Mouse (Mus musculus): Measurements from ENCODE around the gene Haghl. TPM values are rescaled to one million over a fixed set of nuclear protein-coding genes. Genes with fewer than 3 reads are reported as not detected.

Gene Haghl
- total and polyA plus RNA-seq, 2 experiments from 2014 or later: 141 to 154 TPM

GRCm38 (mm10) chr17:25794998-25795397 lies 9.5 kb upstream of the Haghl start:
- no peak for TF ChIP-seq CTCF (IDR thresholded peaks at IDR 0.05; ENCODE audit: low read depth)
- Histone ChIP-seq H3K4me3 (ENCODE audit: low read depth, low read length) (no peak overlapping the region), H3K27ac (ENCODE audit: low read depth, low read length) (peak overlapping the region; percentile 41; the same call in 1 of the 2 replicates), H3K9ac (no peak overlapping the region), H3K27me3 (ENCODE audit: insufficient read depth, low read length) (peaks cover 6% of the 10 kb centered on the region; the same call in 1 of the 2 replicates), H3K4me1 (ENCODE audit: insufficient read depth) (peaks cover 11% of the 10 kb centered on the region), H3K4me2 (ENCODE audit: low read depth) (peak overlapping the region; percentile 64), H3K36me3 (ENCODE audit: insufficient read depth) (no peaks in the 10 kb centered on the region), H3K9me3 (ENCODE audit: low read length) (no peaks in the 10 kb centered on the region)
- WGBS: 53% methylated on average over 17 of the region's 17 CpGs
- DNase-seq: no peak
- no peak for ATAC-seq

DNA sequence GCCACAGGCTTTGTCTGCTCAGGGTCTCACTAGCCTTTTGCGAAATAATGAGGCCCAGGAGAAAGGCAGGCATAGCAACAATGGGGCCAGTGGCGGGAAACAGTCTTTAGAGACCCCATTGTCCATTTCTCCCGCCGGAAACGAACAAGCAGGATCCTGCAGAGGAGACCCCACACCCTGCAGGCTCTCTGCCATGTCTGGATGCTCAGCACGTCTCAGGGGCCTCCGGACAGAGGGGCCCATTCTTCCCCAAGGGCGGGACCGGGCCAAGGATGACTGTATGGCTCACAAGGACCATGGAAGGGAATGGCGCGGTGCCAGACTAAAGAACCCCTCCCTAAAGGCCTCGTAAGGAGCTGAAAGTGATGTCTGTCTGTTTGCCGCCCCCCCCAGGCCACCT lies 8.7 kb upstream of the Haghl start:
- 6% methylated on average over 13 of the region's 13 CpGs for WGBS
- no peaks in the 10 kb centered on the region for H3K9me3 ChIP-seq (ENCODE audit: low read length)
- DNase-seq (no peak), ATAC-seq (no peak)
- H3K36me3 ChIP-seq (ENCODE audit: insufficient read depth): 0 out of 2 replicates have a peak, but pooled peaks cover 6% of the 10 kb centered on the region
- peak overlapping the region; percentile 91 for H3K27ac ChIP-seq (ENCODE audit: low read depth, low read length)
- H3K27me3 ChIP-seq (ENCODE audit: insufficient read depth, low read length): peaks cover 6% of the 10 kb centered on the region; the same call in 1 of the 2 replicates
- 0 out of 2 replicates have a peak overlapping the region, but pooled peaks have one; percentile 13 for H3K4me2 ChIP-seq (ENCODE audit: low read depth)
- H3K9ac ChIP-seq: no peak overlapping the region
- no peak overlapping the region for H3K4me3 ChIP-seq (ENCODE audit: low read depth, low read length)
- H3K4me1 ChIP-seq (ENCODE audit: insufficient read depth): peaks cover 11% of the 10 kb centered on the region
- no peak for TF ChIP-seq CTCF (IDR thresholded peaks at IDR 0.05; ENCODE audit: low read depth)

- WGBS: under 1% methylated on average over 14 of the region's 14 CpGs
- Histone ChIP-seq H3K4me3 (ENCODE audit: low read depth, low read length) (peak within 1 kb of the TSS; percentile 87), H3K36me3 (ENCODE audit: insufficient read depth) (peaks cover 10% of the 10 kb centered on the region), H3K27ac (ENCODE audit: low read depth, low read length) (peak within 1 kb of the TSS; percentile 91), H3K4me2 (ENCODE audit: low read depth) (peak within 1 kb of the TSS; percentile 96), H3K9me3 (ENCODE audit: low read length) (no peaks in the 10 kb centered on the region), H3K27me3 (ENCODE audit: insufficient read depth, low read length) (peaks cover 6% of the 10 kb centered on the region; the same call in 1 of the 2 replicates), H3K9ac (peak within 1 kb of the TSS; percentile 86), H3K4me1 (ENCODE audit: insufficient read depth) (peaks cover 11% of the 10 kb centered on the region)
- ATAC-seq (peak; percentile 53), DNase-seq (peak; percentile 79)
- TF ChIP-seq CTCF (IDR thresholded peaks at IDR 0.05; ENCODE audit: low read depth): no peak
These were observed 7.1 kb upstream of the Haghl start, which contains the start of gene Fam173a for GRCm38 (mm10) chr17:25792615-25793014. TSS of gene Fam173a (minus strand) at chr17:25792901.

DNA sequence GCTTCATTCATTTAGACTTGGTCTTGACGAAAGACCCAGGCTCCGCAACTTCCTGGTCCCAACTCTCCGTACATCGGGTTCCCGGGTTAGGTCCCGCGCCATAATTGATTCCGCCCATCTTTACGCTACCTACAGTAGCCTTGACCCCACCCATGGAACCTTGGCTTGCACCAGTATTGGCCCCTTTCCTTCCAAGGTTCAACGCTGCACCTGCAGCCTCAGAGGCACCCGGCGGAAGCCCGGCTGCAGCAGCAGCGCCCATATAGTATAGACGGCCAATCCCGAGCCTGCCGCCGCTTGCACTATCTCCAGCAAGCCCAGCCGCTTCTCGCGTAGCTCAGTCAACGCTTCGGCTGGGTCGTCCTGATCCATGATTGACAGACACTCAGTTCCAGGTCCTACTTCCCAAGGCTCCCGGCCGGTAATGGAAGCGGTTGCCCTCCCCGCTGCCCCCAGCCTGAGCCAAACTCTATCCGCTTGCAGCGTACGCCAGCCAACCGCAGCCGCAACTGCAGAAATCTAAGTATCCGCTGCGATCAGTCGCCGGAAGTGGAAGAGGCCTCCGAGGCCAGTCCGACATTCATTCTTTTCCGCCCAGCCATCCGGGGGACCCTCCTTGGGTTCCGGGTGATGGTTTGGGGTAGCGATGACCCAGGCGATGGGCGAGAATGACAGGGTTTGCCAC lies 6.5 kb upstream of the Haghl start:
- peak overlapping the region; percentile 96 for H3K4me2 ChIP-seq (ENCODE audit: low read depth)
- H3K27me3 ChIP-seq (ENCODE audit: insufficient read depth, low read length): peaks cover 6% of the 10 kb centered on the region; the same call in 1 of the 2 replicates
- H3K36me3 ChIP-seq (ENCODE audit: insufficient read depth): peaks cover 14% of the 10 kb centered on the region
- under 1% methylated on average over 45 of the region's 45 CpGs for WGBS
- H3K4me1 ChIP-seq (ENCODE audit: insufficient read depth): peaks cover 11% of the 10 kb centered on the region
- H3K27ac ChIP-seq (ENCODE audit: low read depth, low read length): peak overlapping the region; percentile 91
- no peak for TF ChIP-seq CTCF (IDR thresholded peaks at IDR 0.05; ENCODE audit: low read depth)
- peak overlapping the region; percentile 86 for H3K9ac ChIP-seq
- ATAC-seq: peak; percentile 79
- peak; percentile 91 for DNase-seq
- no peaks in the 10 kb centered on the region for H3K9me3 ChIP-seq (ENCODE audit: low read length)
- peak overlapping the region; percentile 87 for H3K4me3 ChIP-seq (ENCODE audit: low read depth, low read length)

DNA sequence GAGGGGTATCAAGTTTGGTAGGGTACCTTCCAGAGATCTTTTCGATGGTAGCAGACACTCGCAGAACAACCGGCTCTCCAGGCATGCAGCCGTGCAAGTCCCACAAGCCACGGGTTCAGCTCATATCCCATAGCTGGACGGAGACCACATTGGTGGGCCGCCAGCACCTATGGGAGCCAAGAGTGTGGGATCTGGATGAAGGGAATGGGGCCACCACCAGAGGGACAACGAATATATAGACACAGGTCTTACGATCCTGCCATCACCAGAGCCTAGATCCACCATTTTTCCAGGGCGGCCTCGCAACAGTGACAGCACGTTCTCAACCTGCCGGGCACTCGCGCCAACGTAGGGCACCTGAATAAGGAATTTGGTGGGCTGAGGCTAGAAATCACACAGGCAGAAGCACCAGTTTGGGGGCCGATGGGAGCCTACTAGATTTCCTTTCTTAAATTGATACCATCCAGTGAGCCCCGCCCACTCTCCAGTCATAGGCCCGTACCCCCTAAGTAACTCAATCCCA lies 5.9 kb upstream of the Haghl start:
- Histone ChIP-seq H3K4me2 (ENCODE audit: low read depth) (peak overlapping the region; percentile 96), H3K27ac (ENCODE audit: low read depth, low read length) (peak overlapping the region; percentile 91), H3K36me3 (ENCODE audit: insufficient read depth) (peaks cover 14% of the 10 kb centered on the region), H3K27me3 (ENCODE audit: insufficient read depth, low read length) (peaks cover 3% of the 10 kb centered on the region; the same call in 1 of the 2 replicates), H3K4me1 (ENCODE audit: insufficient read depth) (peaks cover 11% of the 10 kb centered on the region), H3K4me3 (ENCODE audit: low read depth, low read length) (peak overlapping the region; percentile 87), H3K9ac (peak overlapping the region; percentile 86), H3K9me3 (ENCODE audit: low read length) (no peaks in the 10 kb centered on the region)
- peak; percentile 27 for TF ChIP-seq CTCF (IDR thresholded peaks at IDR 0.05; ENCODE audit: low read depth)
- DNase-seq: no peak
- ATAC-seq: peak; percentile 23
- 22% methylated on average over 19 of the region's 19 CpGs for WGBS

GRCm38 (mm10) chr17:25786781-25787504 lies 1.5 kb upstream of the Haghl start:
- ATAC-seq: no peak

More at GRCm38 (mm10) chr17:25786781-25787504, 1.5 kb upstream of the Haghl start:
- Histone ChIP-seq H3K27me3 (ENCODE audit: insufficient read depth, low read length) (no peaks in the 10 kb centered on the region), H3K9me3 (ENCODE audit: low read length) (no peaks in the 10 kb centered on the region), H3K27ac (ENCODE audit: low read depth, low read length) (no peak overlapping the region), H3K4me3 (ENCODE audit: low read depth, low read length) (no peak overlapping the region), H3K9ac (no peak overlapping the region), H3K4me2 (ENCODE audit: low read depth) (no peak overlapping the region), H3K4me1 (ENCODE audit: insufficient read depth) (peaks cover 6% of the 10 kb centered on the region), H3K36me3 (ENCODE audit: insufficient read depth) (peaks cover 36% of the 10 kb centered on the region)
- TF ChIP-seq CTCF (IDR thresholded peaks at IDR 0.05; ENCODE audit: low read depth): no peak
- DNase-seq: no peak
- 93% methylated on average over 9 of the region's 9 CpGs for WGBS

Measured in forebrain, postnatal 0 days (tissue).